Mouse (Mus musculus) liver, postnatal 0 days (tissue): ENCODE results near the gene Adamts14. TPM values are rescaled to one million over a fixed set of nuclear protein-coding genes. Genes with fewer than 3 reads are reported as not detected.

Experiments
- ATAC-seq: fragments of 200-750 bp; cut with Nextera tagmentation; 2 replicates; pipeline ENCODE4 v1.8.0; 2017; ENCODE audit warnings: mild to moderate bottlenecking, moderate library complexity
- DNase-seq: peaks from one replicate; pipeline ENCODE4 v3.0.0-alpha.2; 2016
- H3K27ac ChIP-seq: fragments of 300-500 bp; sonication (generic); 2 replicates; pipeline ENCODE4 v1.5.1; 2014; ENCODE audit warnings: antibody characterized with exemption, moderate library complexity, mild to moderate bottlenecking, low read depth
- H3K27me3 ChIP-seq: fragments of 300-500 bp; sonication (generic); 2 replicates; pipeline ENCODE4 v1.6.1; 2014; ENCODE audit warnings: low read length, control low read depth, mixed read lengths; ENCODE audit not compliant: insufficient read depth
- H3K36me3 ChIP-seq: fragments of 300-500 bp; sonication (generic); replicated peaks from 2 replicates; pipeline ENCODE4 v1.6.1; 2014; ENCODE audit warnings: mild to moderate bottlenecking, control low read depth, low read length, moderate library complexity, mixed read lengths; ENCODE audit not compliant: insufficient read depth
- H3K4me1 ChIP-seq: fragments of 300-500 bp; sonication (generic); 2 replicates; pipeline ENCODE4 v1.6.1; 2014; ENCODE audit warnings: antibody characterized with exemption, mild to moderate bottlenecking, control low read depth; ENCODE audit not compliant: insufficient read depth
- H3K4me2 ChIP-seq: fragments of 300-500 bp; sonication (generic); 2 replicates; pipeline ENCODE4 v1.6.1; 2014; ENCODE audit warnings: low read depth, mild to moderate bottlenecking, low read length, moderate library complexity, mixed read lengths
- H3K4me3 ChIP-seq: fragments of 300-500 bp; sonication (generic); 2 replicates; pipeline ENCODE4 v1.5.1; 2014; ENCODE audit warnings: low read depth, low read length
- H3K9ac ChIP-seq: fragments of 300-500 bp; sonication (generic); replicated peaks from 2 replicates; pipeline ENCODE4 v1.6.1; 2014; ENCODE audit warnings: mild to moderate bottlenecking, moderate library complexity
- H3K9me3 ChIP-seq: fragments of 300-500 bp; sonication (generic); 2 replicates; pipeline ENCODE4 v1.6.1; 2016; ENCODE audit warnings: mild to moderate bottlenecking, control low read depth, low read length, mixed read lengths
- CTCF ChIP-seq: sonication (generic); IDR thresholded peaks from 2 replicates; pipeline ENCODE4 v1.5.1; 2016; ENCODE audit warnings: antibody characterized with exemption, low read depth
- EP300 ChIP-seq: IDR thresholded peaks from 2 replicates; pipeline ENCODE4 v1.6.1; 2016; ENCODE audit warnings: antibody characterized with exemption, low read depth, mild to moderate bottlenecking
- WGBS: fragments of 180-500 bp; shearing (Covaris S2); extraction: QIAGEN DNeasy Blood & Tissue Kit; methylation state at CpG from one replicate; pipeline ENCODE4 v1.1.7; 2014; ENCODE audit not compliant: insufficient replicate concordance; 5-methylcytosine and 5-hydroxymethylcytosine counted together
- polyA plus RNA-seq: library from polyadenylated mRNA; unstranded; fragments of >200 nt; fragmentation: Nextera tagmentation; extraction: Ambion mirVana; gene quantifications from 2 replicates; pipeline ENCODE4 v1.2.1, GENCODE M21; 2015

Adamts14 gene
- polyA plus RNA-seq, 1 experiment from 2014 or later = 0.39 TPM

- Histone ChIP-seq H3K4me3 (no peak overlapping the region), H3K36me3 (no peaks in the 10 kb centered on the region), H3K4me2 (no peak overlapping the region), H3K27ac (peak overlapping the region; percentile 29; the same call in 1 of the 2 replicates), H3K9me3 (no peaks in the 10 kb centered on the region), H3K4me1 (peaks cover 18% of the 10 kb centered on the region), H3K27me3 (no peaks in the 10 kb centered on the region), H3K9ac (no peak overlapping the region; the same call in 1 of the 2 replicates)
- no peak for DNase-seq
- WGBS = 54% methylated on average over 3 of the region's 3 CpGs
- TF ChIP-seq CTCF (no peak), EP300 (no peak)
- no peak for ATAC-seq
These were observed 123.8 kb downstream of the Adamts14 start for GRCm38 (mm10) chr10:61149476-61149875.

- Histone ChIP-seq H3K4me3 (peak within 1 kb of the TSS; percentile 71), H3K9ac (peak within 1 kb of the TSS; percentile 82), H3K27ac (peak within 1 kb of the TSS; percentile 92), H3K4me2 (peak within 1 kb of the TSS; percentile 95), H3K9me3 (no peaks in the 10 kb centered on the region), H3K4me1 (peaks cover 18% of the 10 kb centered on the region), H3K27me3 (no peaks in the 10 kb centered on the region), H3K36me3 (0 out of 2 replicates have a peak, but pooled peaks cover 2% of the 10 kb centered on the region)
- 1% methylated on average over 57 of the region's 82 CpGs for WGBS
- peak; percentile 93 for TF ChIP-seq CTCF
- no peak for TF ChIP-seq EP300
- ATAC-seq (peak; percentile 91), DNase-seq (peak; percentile 96)
These were observed 125.8 kb downstream of the Adamts14 start, which contains the start of gene Sgpl1 for GRCm38 (mm10) chr10:61147157-61148040. Gene Sgpl1, minus strand, starts transcription at chr10:61147703.

Other genes starting within 250 kb of the Adamts14 start
- 333 and 355 TPM in 2 replicates for gene Pcbd1, start 184.1 kb downstream of the Adamts14 start, polyA plus RNA-seq
- 16.2 and 16.9 TPM in 2 replicates for gene Sgpl1, start 125.7 kb downstream of the Adamts14 start, polyA plus RNA-seq
- gene Tbata, start 101.5 kb downstream of the Adamts14 start, polyA plus RNA-seq = not detected in 2 replicates
- 0.13 and 0.21 TPM in 2 replicates for gene Prf1, start 24.4 kb upstream of the Adamts14 start, polyA plus RNA-seq
- 3.7 and 3.8 TPM in 2 replicates for gene Pald1, start 110.1 kb upstream of the Adamts14 start, polyA plus RNA-seq
- gene Nodal, start 144.5 kb upstream of the Adamts14 start, polyA plus RNA-seq = 0.08 and 0.19 TPM in 2 replicates
- gene Eif4ebp2, start 179.2 kb upstream of the Adamts14 start, polyA plus RNA-seq = 43.6 and 46.4 TPM in 2 replicates
- gene Lrrc20, start 202.4 kb upstream of the Adamts14 start, polyA plus RNA-seq = 3.0 TPM in 2 replicates